Mouse (Mus musculus) layer of hippocampus, postnatal 14 days (tissue): Measurements from ENCODE around the gene Eif3l. TPM values are rescaled to one million over a fixed set of nuclear protein-coding genes. Genes with fewer than 3 reads are reported as not detected.

Experiments used
- DNase-seq, 2 experiments: peaks; one replicate each; pipeline ENCODE4 v3.0.0; 2021 to 2022; ENCODE audit warnings: low spot score in 2 of 2, mixed read lengths in 1 of 2
- total RNA-seq, 2 experiments: library from RNA; stranded (reverse); gene quantifications; 2 replicates each; pipeline ENCODE4 v1.2.3; 2021

The Eif3l gene
- total RNA-seq, 2 experiments from 2014 or later: 82.2 to 83.1 TPM

DNA sequence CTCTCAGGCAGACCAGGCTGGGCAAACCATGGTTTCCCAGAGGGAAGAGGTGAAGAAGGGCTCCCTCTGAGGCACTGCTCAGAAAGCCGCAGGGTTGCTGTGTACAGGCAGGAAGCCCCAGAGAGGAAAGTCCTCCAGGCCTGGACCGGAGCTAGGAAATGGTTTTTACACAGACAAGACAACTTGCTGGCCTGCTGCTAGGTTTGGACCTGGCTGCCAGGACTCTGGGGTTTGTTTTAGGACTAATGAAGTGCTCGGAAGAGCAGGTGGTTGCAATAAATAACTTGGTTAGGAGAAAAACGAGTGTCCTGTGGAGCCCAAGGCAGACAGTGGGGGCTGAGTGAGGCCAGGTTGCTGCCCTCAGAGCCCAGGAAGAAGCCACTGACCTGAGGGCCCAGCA is 26.8 kb upstream of the Eif3l start:
- no peak for DNase-seq

DNA sequence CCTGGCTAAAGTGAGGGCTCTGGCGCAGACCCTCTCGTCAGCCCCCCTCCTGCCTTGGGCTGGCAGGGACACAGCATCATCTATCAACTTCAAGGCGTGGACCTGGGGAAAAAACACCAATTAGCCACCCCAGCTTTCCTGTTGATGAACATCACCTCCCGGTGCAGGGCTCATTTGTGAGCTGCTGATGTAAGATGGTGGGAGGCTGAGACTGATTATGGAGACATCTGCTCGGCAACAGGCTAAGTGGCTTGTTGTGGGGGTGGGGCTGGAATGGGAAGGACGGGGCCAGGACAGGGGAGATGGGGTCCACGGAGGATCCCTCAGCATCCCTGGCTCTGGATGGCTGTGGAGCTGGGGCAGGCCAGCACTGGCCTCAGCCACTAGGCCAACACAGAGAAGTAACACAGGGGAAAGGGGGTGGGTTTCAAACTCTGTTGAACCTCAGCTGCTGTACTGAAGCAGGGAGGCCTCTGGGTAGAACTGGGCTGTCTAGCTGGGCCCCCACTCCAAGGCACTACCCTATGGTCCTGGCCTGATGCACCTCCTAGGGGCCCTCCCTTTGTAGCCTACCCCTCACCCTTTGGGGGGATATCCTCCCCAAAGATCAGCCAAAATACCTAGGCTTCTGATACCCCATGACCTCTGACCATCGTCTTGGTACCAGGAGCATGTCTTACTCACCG is 24.7 kb upstream of the Eif3l start:
- no peak for DNase-seq

DNA sequence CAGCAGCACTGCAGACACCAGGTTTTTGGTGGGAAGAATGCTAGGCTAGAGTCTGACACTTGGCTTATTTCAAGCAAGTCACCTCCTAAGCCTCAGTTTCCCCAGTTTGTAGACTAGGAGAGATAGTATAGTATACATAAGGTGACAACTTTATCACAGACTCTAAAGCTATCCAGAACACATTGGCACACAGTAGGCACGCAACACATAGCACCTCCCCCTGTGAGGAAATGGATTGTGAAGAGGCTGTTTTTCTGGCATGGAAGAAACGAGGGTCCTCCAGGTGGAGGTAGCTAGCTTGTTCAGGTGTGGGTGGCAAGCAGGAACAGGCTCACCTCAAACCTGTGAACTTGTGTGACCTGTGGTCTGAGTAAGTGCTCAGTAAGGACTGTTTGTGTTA is 24.0 kb upstream of the Eif3l start:
- no peak for DNase-seq

DNA sequence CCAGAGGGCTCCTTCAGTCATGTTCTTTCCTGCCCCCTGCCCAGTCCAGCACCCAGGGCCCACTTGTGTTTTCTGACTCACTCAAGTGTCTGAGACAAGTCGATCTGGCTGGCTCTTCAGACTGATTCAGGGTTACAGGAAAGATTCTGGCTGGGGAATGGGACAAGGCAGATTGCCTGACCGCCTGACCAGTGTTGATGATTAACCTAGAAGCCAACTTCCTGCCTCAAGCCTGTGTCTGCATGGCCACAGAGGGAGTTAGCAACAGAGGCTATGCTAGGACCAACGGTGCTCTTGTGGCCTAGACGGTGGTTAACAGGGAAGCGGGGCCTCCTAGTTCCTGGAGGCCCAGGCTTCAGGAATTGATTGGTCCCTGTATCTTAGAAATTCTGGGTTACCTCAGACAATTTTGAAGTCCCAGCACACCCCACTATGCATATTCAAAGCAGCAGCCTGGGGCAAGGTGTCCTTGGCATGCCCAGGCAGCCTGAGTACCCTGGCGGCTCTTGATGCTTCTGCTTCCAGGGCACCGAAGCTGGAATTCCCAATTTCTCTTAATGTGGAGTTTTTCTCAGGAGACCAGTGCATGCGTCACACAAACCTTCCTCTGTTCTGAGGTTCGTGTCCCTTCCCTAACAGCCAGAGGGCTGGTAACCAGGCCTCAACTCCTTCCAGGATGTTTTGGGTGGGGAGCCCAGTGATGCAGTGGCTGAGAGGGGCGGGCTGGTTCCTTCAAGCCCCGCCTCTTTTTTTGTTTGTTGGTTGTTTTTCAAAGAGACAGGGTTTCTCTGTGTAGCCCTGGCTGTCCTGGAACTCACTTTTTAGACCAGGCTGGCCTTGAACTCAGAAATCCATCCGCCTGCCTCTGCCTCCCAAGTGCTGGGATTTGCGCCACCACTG is 23.3 kb upstream of the Eif3l start:
- DNase-seq: no peak

DNA sequence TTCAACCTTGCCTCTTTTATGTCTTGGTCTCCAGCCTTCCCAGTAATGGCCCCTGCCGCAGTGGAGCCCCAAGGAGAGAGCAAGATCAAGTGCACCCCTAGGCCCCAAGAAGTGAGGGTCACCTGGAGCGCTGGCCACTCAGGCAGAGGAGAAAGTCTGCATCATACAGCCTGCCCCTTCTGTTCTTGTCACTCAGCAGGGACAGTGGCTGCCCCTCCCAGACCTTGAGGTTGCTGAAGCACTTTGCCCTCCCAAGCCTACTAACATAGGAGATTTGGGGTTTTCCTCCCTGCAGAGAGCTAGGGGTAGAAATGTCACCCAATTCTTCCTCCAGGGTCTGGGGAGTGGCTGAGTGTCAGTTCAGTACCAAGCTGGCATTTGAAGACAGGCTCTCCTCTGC is 22.6 kb upstream of the Eif3l start:
- DNase-seq: no peak

DNA sequence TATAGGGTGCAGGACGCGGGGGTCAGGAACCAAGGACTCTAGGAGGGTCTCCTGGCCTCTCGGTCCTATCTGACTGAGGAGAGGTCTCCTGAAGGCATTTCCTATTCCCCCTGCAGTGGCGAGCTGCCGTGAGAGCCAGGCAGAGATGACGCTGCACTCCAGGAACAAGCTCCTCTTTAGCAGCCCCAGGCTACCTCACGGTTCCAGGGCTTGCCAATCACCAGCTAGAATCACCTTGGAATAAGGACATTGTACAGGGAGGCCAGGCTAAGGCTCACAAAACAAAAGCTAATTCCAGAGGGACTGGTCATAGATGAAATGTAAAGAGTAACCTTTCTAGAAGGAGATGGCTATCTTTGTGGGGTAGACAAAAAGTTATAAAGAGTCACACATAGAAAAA is 18.4 kb upstream of the Eif3l start:
- DNase-seq: no peak

DNA sequence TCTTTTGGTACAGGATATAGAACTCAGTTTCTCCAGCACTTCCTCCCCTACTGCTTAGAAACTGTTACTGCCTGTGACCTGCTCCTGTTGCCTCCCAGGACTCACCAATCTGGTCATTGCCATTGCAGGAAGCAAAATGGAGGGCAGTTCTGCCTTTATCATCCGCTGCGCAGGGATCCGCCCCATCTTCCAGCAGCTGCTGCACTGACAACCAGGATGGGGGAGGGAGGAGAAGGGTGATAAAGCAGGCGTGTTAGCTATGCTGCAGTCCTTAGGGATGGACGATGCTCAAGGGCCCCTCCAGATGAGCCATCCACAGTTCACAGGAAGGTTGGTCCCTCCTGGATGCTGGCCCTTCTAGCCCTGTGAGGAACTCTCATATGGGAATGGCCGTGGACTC is 17.1 kb upstream of the Eif3l start:
- DNase-seq: no peak

DNA sequence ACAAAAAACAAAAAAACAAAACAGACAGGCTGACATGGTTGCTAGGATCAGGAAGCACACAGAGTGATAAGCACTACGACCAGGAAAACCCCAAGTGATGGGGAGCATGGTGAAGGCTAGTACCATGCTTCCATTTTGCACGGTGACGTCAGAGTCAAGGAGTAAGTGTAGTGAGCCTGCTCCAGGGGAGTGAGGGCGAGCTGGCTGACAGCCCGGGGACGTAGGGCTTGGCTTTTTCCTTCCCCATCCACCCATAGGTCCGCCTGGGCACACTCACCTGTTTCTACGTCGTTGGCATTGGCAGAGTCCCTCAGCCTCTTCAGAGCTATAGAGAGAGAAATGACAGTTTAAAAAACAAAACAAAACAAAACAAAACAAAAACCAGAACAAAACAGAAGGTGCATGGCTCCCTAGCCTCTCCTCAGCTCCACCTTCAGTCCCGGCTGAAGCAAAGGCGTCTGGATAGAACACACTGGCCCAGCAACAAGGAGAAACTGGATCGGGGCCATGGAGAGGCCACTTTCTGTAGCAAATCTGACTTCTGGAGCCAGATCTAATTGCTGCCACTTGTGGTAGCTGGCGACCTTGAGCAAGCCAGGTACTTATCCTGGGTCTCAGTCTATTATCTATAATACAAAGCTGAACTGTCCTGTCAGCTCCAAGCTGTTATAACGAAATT is 14.0 kb upstream of the Eif3l start:
- no peak for DNase-seq

DNA sequence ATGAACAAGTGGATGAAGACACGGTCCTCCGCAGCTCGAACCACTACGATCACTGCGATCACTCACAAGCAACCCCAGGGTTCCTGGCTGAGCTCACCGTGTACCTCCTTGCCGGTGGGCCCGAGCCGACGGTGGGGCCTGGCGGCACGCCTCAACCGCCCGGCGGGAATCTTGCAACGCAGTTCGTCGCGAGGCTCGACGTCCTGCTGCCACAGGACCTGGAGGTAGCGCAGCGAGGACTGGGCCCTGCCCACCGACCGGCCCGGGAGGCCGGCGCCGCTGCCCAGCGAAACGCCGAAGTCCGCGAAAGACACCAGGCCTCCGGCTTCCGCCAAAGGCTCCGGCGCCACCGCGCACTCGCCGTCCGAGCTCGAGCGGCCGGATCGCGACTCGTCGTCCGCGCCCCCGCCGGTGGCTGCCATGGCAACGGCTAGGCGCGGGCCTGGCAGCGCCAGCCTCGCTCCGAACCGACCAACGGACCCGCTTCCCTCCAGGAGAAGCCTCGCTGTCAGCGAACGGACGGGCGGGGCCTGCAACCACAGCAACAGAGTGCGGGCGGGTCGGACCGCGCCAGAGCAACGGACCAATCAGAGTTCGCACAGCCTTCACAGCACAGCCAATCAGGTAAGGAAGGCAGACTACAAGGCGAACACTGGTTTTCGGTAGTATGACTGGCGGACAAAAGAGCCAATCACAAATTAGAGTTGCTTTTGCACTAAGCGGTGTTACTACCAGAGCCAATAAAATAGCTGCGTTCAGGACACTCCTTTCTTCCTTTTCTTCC is 12.4 kb upstream of the Eif3l start, which contains the start of gene Ankrd54:
Gene Ankrd54 (minus strand): TSS at position 518 of the 784 bp plus-strand sequence.
- peak; percentile 98 to 99 for DNase-seq

DNA sequence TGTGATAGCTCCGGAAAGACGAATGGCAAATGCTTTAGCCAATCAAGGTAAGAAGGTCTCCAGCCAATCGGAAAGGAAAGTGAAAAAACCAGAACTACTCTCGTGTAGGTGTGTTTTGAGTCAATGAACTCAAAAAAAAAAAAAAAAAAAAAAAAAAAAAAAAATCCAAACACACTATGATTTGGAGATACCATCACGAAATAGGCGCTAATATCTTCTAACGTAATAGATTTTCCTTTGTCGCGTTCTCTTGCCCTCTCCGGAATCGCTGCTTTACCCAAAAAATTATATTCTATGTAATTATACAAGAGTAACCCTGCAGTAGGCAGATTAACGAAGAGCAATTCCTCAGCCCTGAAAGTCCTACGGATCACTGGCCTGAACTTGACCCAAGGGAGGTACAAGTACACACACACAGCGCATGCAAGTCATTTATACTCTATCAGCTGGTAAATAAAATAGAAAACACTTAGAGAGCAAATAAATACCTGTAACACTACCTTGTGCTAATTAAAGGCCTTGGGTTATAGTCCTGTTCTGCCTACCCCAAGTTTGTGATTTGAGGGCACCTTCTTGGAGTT is 11.7 kb upstream of the Eif3l start:
- no peak for DNase-seq

DNA sequence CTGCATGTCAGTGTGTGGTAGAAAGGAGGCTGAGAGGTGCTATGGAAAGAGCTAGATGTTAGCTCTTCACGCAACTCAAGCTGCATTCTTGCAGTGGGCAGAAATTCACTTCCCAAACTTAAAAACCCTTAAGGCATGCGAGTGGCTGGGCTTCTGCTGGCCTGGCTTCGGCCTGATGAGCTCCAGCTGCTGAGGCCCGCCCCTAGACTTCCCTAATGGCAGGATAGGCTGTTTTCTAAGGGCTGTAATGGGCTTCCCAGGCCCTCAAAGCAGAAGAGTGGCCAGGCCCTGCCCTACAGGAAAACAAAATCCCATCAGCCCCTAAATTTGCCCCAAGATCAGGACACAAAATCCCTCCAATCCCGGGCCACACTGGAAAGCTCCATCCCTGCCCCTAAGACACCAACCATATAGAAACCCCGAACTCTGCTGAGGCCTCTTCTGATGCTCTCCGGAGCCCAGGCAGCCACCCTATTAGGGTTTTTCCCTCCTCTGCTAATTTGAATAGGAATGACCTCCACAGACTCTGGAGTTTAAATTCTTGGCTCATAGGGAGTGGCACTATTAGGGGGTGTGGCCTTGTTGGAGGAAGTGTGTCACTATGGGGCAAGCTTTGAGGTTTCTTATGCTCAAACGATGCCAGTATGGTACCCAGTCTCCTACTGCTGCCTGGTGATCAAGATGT is 9.8 kb upstream of the Eif3l start:
- no peak for DNase-seq

DNA sequence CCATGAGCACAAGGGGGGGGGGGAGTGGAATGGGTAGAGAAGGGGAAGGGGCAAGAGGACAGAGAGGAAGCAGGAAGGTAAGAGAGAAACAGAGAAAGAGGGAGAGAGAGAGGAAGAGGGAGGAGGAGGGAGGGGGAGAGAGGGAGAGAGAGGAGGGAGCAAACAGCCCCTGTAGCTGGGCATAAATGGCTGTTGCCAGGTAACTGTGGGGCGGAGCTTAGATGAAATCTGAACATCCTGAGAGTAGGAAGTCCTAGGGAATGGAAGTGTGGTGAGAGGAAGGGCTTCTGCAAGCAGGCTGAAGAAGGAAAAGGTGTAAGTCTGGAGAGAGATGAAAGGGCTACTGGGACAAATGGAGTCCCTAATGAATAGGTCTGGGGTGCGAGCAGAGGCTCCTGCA is 8.7 kb upstream of the Eif3l start:
- DNase-seq: no peak

DNA sequence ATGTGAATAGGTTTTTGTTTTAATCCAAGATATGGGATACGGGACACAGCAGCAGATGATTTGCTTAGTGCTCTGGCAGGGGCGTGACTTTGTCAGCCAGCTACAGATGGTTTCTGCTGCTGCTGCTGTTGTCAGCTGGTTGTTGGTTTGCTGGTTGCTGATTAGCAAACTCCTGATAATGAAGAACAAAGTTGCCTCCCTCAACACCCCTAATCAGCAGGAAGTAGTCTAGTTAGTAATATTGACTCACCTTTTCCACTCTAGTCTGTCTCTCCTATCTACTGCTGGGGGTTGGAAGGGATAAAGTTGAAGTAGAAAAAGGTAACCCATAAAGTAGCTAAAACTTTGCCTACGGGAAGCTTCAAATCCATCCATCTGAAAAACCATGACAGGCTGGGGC is 7.3 kb upstream of the Eif3l start:
- DNase-seq: no peak

DNA sequence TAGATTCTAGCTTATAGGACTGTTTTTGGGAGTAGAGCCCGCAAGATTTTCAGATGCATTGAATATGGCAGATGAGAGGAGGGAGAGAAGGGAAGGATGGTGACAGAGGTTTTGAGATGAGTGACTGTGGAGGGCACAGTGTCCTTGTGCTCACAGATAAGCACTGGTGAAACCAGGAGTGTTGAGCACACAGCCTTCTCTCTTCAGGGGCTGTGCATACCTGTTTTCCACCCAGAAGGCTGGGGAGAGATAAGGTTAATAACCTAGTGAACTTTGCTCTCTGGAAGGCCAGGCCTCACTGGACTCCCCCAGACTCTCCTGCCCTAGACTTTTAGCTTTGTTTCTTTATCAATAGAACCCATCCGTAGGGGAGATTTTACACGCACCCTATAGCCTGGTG is 6.6 kb upstream of the Eif3l start:
- DNase-seq: no peak

DNA sequence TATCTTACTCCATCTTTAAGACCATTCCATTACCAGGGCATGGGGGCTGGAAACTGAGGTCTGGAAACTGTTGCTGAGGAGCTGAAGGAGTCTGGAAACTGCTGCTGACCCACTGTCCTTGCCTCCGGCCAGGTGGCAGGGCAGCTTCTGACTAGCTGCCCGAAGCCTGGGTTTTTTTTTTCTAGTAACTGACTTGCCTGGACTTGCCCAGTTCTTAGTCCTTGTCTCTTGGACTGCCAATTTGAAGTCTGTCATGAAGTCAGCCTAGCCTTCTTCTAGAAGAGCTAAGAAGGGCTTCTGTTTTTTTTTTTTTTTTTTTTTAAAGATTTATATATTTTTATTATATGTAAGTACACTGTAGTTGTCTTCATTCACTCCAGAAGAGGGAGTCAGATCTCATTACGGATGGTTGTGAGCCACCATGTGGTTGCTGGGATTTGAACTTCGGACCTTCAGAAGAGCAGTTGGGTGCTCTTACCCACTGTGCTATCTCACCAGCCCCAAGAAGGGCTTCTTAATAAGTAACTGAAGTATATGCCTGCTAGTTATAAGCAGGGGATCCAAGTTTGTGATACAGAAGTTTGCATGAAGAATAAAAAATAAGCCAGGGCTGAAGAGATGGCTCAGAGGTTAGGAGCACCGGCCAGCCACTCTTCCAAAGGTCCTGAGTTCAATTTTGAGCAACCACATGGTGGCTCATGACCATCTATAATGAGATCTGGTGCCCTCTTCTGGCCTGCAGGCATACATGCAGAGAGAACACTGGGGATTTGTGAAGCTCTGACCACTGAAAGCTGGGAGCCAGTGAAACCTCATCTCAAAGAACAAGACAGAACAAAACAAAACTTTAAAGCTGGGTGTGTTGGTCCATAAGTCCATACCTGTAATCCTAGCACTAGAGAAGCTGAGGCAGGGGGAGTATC is 3.6 kb upstream of the Eif3l start:
- DNase-seq: peak in 1 of 2 experiments; percentile 49

DNA sequence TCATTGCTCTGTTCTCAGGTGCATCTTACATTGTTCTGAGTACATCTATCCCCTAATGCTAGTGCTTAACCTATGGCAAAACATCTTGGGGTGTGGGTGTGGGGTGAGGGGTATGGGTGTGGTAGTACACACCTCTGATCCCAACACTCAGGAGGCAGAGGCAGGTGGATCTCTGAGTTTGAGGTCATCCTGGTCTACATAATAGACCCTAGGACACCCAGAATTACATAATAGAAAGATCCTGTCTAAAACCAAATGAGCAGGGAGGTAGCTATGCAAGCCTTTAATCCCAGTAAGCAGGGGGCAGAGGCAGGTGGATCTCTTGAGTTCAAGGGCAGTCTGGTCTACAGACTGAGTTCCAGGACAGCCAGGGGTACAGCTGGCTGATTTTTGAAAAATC is 1.2 kb upstream of the Eif3l start:
- no peak for DNase-seq

DNA sequence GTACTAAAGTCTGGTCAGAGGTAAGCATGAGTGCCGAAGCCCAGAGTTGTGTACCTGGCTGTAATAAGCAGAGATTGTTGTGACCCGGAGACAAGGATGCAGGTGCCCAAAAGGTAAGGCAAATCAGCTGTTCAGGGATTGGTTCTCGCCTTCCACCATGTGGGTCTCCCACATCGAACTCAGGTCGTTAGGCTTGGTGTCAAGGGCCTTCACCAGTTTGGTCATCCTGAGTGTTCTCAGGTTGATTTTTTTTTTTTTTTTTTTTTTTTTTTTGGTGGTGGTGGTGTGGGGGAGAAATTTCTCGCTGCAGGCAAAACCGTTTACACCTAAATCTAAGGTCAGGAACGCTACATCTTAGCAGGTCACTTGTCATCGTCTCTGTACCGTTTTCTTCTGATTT is 533 bp upstream of the Eif3l start:
- no peak for DNase-seq

DNA sequence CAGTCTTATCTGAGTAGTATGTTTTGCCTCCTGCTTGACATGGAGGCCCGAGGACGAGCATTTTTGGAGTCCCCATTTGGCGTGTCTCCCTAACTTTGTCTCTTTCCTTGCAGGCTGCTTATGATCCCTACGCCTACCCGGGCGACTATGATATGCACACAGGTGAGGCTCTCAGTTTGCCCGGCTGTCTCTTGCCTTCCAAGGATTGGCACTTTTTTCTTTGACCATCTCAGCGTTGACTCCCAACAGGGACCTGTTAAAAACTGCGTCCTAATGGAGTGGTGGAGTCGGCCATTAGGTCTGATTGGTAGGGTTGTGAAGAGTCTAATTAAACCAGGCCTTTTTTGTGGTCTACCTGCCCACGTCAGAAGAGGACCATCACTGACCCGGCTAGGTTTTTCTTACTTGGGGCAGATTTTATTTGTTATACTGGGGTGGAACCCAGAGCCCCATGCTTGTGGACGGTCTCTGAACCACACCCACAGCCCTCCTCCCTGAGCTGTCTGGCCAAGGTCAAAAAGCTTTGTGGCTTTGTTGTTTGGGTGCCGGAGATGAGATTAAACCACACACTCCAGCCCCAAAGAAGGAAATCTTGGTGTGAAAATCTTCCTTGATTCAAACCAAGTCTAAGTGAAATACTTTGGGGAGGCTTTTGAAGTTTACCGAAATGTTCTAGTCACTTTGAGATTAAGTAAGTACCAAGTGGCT is 833 bp downstream of the Eif3l start:
- no peak for DNase-seq

DNA sequence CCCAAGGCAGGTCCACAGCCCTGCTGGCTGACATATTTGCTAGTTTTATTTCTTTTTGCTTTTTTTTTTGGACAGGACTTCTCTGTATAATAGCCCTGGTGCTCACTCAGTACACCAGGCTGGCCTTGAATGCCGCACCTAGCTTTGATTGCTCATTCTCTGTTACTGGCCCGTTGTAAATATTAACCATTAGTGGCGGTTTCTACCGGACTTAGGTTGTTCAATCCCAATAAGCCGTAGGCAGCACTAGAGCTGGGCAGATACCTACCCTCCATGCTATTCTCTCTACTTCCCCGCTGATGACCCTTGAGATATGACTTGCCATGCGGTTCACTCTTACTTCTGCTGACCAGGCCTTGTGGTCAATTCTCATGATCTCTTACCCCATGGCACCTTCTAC is 4.6 kb downstream of the Eif3l start:
- DNase-seq: no peak
